Mouse (Mus musculus) MEL-GATA-1-ER (cell line): ENCODE results near the gene Usp28.

Source experiments
- DNase-seq: peaks from one replicate; pipeline ENCODE4 v3.0.0-alpha.2; 2012; ENCODE audit warnings: low read depth; ENCODE audit errors: extremely low read depth

The Usp28 gene

GRCm38 (mm10) chr9:49021289-49021688 is 36.1 kb downstream of the Usp28 start:
- DNase-seq = no peak

GRCm38 (mm10) chr9:49023956-49024355 is 38.8 kb downstream of the Usp28 start:
- DNase-seq = no peak

- DNase-seq = no peak
Observed at GRCm38 (mm10) chr9:49024529-49024928, 39.4 kb downstream of the Usp28 start.

GRCm38 (mm10) chr9:49034764-49035163 is 49.6 kb downstream of the Usp28 start:
- DNase-seq = no peak

GRCm38 (mm10) chr9:49050901-49051300 is 65.7 kb downstream of the Usp28 start:
- DNase-seq = no peak

GRCm38 (mm10) chr9:49051349-49051748 is 66.2 kb downstream of the Usp28 start:
- peak; percentile 66 for DNase-seq

- DNase-seq = no peak
Observed at GRCm38 (mm10) chr9:49054028-49054427, 68.9 kb downstream of the Usp28 start.

- DNase-seq = peak; percentile 94
Observed at GRCm38 (mm10) chr9:49055333-49056205, 70.4 kb downstream of the Usp28 start, which contains the start of gene Zw10. Gene Zw10 (plus strand): TSS chr9:49055613.

- DNase-seq = no peak
Observed at GRCm38 (mm10) chr9:49076847-49077246, 91.7 kb downstream of the Usp28 start.

GRCm38 (mm10) chr9:49081107-49081506 is 95.9 kb downstream of the Usp28 start, which contains the start of gene Tmprss5:
Gene Tmprss5 (plus strand): TSS chr9:49081260.
- no peak for DNase-seq

- peak; percentile 15 for DNase-seq
Observed at GRCm38 (mm10) chr9:49081561-49081960, 96.4 kb downstream of the Usp28 start.

- DNase-seq = no peak
Observed at GRCm38 (mm10) chr9:49087317-49087716, 102.1 kb downstream of the Usp28 start.
